Mouse (Mus musculus): Measurements from ENCODE around the gene Noc3l. TPM values are rescaled to one million over a fixed set of nuclear protein-coding genes. Genes with fewer than 3 reads are reported as not detected.
A peak's percentile ranks its signal among the peaks of the same experiment; 100 is the strongest.

The Noc3l gene
- total and polyA plus RNA-seq, 2 experiments from 2014 or later: 2.5 to 6.4 TPM

DNA sequence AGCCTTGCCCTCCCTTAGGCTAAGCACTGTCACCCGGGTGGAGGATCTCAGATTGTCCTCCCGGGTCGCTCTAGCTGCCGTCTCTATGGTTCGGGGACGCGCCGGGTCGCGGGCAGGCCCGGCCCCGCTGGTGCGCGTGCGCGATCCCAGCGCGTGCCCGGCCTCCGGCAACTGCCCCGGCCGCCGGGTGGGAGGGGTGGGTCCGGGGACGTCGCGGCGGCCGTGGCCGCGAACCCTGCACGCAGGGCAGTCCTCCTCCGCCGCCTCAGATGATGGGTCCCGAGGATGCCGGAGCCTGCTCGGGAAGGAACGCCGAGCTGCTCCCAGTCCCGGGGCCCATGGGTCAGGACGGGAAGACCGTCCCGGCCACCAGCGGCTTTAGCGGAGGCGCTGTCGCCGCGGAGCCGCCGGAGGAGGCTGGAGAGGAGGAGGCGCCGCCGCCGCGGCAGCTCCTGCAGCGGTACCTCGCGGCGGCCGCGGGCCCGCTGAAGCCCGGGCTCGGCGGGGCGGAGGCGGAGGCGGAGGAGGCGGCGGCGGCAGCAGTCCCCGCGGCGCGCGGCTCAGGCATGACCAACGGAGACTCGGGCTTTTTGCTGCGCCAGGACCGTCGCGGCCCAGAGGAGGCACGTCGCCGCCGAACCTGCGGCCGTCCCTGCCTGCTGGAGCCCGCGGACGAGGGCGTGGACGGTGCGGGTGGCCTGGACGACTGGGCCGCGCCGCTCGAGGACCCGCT, 17.6 kb upstream of the Noc3l start, which contains the start of gene Tbc1d12:
Gene Tbc1d12 (plus strand): TSS at position 142 of the 733 bp plus-strand sequence.
- DNase-seq (ENCODE audit: low spot score) (peak; percentile 96), ATAC-seq (peak; percentile 94)
- Histone ChIP-seq H3K4me1 (ENCODE audit: insufficient read depth, low read length) (peaks cover 5% of the 10 kb centered on the region; the same call in 1 of the 2 replicates), H3K9ac (replicated peaks; ENCODE audit: low read length) (peak within 1 kb of the TSS; percentile 91), H3K9me3 (ENCODE audit: low read length) (no peaks in the 10 kb centered on the region), H3K36me3 (ENCODE audit: insufficient read depth, low read length) (no peaks in the 10 kb centered on the region), H3K4me3 (ENCODE audit: low read length) (peak within 1 kb of the TSS; percentile 94), H3K27ac (peak within 1 kb of the TSS; percentile 95), H3K4me2 (ENCODE audit: low read depth, low read length) (peak within 1 kb of the TSS; percentile 62), H3K27me3 (ENCODE audit: insufficient read depth, low read length) (no peaks in the 10 kb centered on the region)
- no peak; the same call in 1 of the 2 replicates for TF ChIP-seq CTCF (IDR thresholded peaks at IDR 0.05; ENCODE audit: low read depth)
- WGBS: under 1% methylated on average over 76 of the region's 101 CpGs

DNA sequence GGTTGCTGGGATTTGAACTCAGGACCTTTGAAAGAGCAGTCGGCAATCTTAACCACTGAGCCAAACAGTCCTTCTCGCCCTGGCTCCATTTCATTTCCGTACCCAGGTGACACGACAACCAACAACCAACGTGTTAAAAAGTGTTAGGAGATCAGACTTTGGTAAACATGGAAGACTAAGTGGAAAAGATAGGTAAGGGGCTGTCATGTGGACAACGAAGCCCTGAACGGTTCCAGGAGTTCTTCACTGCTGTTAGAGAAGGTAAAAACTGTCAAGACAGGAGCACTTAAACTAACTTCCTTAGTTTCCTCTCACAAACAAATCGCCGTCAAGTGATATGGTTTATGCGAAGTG, 17.0 kb upstream of the Noc3l start:
- peaks cover 5% of the 10 kb centered on the region; the same call in 1 of the 2 replicates for H3K4me1 ChIP-seq (ENCODE audit: insufficient read depth, low read length)
- H3K27me3 ChIP-seq (ENCODE audit: insufficient read depth, low read length): no peaks in the 10 kb centered on the region
- WGBS: 20% methylated on average over 10 of the region's 10 CpGs
- no peak for DNase-seq (ENCODE audit: low spot score)
- peak overlapping the region; percentile 94 for H3K4me3 ChIP-seq (ENCODE audit: low read length)
- no peaks in the 10 kb centered on the region for H3K9me3 ChIP-seq (ENCODE audit: low read length)
- ATAC-seq: peak; percentile 30
- H3K36me3 ChIP-seq (ENCODE audit: insufficient read depth, low read length): no peaks in the 10 kb centered on the region
- H3K9ac ChIP-seq (replicated peaks; ENCODE audit: low read length): peak overlapping the region; percentile 91
- peak overlapping the region; percentile 62 for H3K4me2 ChIP-seq (ENCODE audit: low read depth, low read length)
- TF ChIP-seq CTCF (IDR thresholded peaks at IDR 0.05; ENCODE audit: low read depth): no peak
- H3K27ac ChIP-seq: peak overlapping the region; percentile 95

DNA sequence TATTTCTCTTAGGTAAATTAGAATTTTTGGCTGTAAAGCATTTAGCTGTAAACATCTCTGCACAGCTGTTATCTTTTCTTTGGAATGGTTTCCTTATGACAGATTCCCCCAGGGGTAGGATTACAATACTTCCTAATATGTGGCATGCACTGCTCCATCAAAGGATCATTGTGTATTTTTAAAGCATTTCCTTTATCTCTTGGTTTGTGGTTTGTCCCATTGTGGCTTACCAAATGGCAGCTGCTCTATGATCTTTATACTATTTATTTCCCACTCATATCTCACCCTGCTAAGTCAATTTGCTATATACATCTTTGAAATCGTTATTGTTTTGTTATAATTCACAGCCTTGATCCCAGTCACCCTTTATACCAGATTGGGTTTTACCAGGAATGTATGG, 14.2 kb upstream of the Noc3l start:
- Histone ChIP-seq H3K4me3 (ENCODE audit: low read length) (no peak overlapping the region), H3K4me1 (ENCODE audit: insufficient read depth, low read length) (no peaks in the 10 kb centered on the region), H3K27ac (no peak overlapping the region), H3K36me3 (ENCODE audit: insufficient read depth, low read length) (no peaks in the 10 kb centered on the region), H3K4me2 (ENCODE audit: low read depth, low read length) (no peak overlapping the region), H3K27me3 (ENCODE audit: insufficient read depth, low read length) (no peaks in the 10 kb centered on the region), H3K9me3 (ENCODE audit: low read length) (no peaks in the 10 kb centered on the region), H3K9ac (replicated peaks; ENCODE audit: low read length) (no peak overlapping the region)
- ATAC-seq: no peak
- DNase-seq (ENCODE audit: low spot score): no peak
- 76% methylated on average over 1 of the region's 1 CpGs for WGBS
- TF ChIP-seq CTCF (IDR thresholded peaks at IDR 0.05; ENCODE audit: low read depth): no peak

DNA sequence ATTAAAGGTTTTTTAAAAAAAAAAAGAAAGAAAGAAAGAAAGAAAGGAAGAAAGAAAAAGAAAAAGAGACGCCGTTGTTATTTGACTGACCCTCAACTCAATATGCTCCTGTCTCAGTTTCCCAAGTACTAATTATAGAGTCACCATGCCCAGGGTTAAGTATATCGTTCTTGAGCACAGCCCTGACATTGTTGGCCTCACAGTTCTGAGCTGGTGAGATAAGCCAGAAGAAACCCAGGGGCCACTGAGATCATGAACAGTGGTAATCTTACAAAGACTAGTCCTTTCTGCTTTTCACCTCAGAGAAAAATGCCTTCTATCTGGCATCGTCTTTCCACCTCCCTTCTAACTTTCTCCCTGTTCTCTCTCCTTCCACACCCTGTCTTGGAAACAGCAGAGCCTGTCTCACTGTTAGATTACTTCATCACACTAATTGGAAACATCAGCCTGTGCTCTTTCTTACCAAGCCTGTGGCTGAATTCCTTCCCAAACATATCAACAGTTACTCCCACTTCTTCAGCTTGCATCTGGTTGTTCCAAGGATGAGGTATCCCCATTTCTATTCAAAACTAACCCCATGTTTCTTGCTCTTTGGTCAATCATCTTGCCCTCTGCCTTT, 1.3 kb upstream of the Noc3l start:
- Histone ChIP-seq H3K27ac (no peak overlapping the region), H3K9ac (replicated peaks; ENCODE audit: low read length) (no peak overlapping the region), H3K4me2 (ENCODE audit: low read depth, low read length) (no peak overlapping the region), H3K9me3 (ENCODE audit: low read length) (no peaks in the 10 kb centered on the region), H3K36me3 (ENCODE audit: insufficient read depth, low read length) (no peaks in the 10 kb centered on the region; the same call in 1 of the 2 replicates), H3K27me3 (ENCODE audit: insufficient read depth, low read length) (no peaks in the 10 kb centered on the region), H3K4me1 (ENCODE audit: insufficient read depth, low read length) (no peaks in the 10 kb centered on the region), H3K4me3 (ENCODE audit: low read length) (no peak overlapping the region)
- no peak for TF ChIP-seq CTCF (IDR thresholded peaks at IDR 0.05; ENCODE audit: low read depth)
- 90% methylated on average over 4 of the region's 4 CpGs for WGBS
- ATAC-seq: no peak
- DNase-seq (ENCODE audit: low spot score): no peak

DNA sequence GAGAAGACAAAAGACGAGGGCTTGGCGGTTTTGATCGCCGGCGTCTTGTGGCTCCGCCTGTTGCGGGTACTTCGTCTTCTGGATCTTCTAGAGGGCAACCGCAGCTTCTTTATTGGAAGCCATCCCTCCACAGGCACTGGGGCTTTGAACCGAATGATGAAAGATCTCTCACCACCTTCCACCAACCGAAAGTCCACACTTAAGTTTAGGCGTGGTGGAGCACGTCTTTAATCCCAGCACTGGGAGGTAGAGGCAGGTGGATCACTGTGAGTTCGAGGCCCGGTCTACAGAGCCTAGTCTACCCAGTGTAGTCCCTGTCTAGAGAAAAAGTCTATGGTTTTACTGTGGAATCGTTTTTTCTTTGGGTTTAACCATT, 378 bp upstream of the Noc3l start:
- DNase-seq (ENCODE audit: low spot score) (no peak), ATAC-seq (peak; percentile 71)
- Histone ChIP-seq H3K9me3 (ENCODE audit: low read length) (no peaks in the 10 kb centered on the region), H3K4me2 (ENCODE audit: low read depth, low read length) (peak overlapping the region; percentile 76), H3K4me1 (ENCODE audit: insufficient read depth, low read length) (no peaks in the 10 kb centered on the region), H3K27me3 (ENCODE audit: insufficient read depth, low read length) (no peaks in the 10 kb centered on the region), H3K9ac (replicated peaks; ENCODE audit: low read length) (peak overlapping the region; percentile 60), H3K36me3 (ENCODE audit: insufficient read depth, low read length) (peaks cover 8% of the 10 kb centered on the region; the same call in 1 of the 2 replicates), H3K27ac (peak overlapping the region; percentile 65), H3K4me3 (ENCODE audit: low read length) (peak overlapping the region; percentile 86)
- TF ChIP-seq CTCF (IDR thresholded peaks at IDR 0.05; ENCODE audit: low read depth): no peak
- WGBS: 12% methylated on average over 16 of the region's 16 CpGs

DNA sequence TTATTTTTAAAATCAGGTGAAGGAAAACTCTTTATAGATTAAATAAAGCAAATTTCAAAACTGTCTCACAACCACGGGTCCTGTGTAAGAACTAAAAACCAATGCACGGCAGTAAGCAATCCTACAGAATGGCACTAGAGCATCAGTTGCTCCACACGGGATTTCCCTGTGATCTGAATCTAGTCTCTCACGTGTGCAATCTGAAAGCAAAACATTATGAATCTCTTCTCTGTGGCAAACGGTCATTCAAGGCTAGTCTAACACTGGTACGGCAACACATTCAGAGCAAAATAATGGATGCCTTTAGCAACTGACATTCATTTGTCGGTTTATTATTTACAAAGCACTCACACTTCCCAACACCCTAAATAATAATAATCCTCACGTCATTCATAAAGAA, 846 bp downstream of the Noc3l start:
- no peak for ATAC-seq
- Histone ChIP-seq H3K36me3 (ENCODE audit: insufficient read depth, low read length) (peaks cover 14% of the 10 kb centered on the region; the same call in 1 of the 2 replicates), H3K4me2 (ENCODE audit: low read depth, low read length) (peak overlapping the region; percentile 76), H3K4me3 (ENCODE audit: low read length) (peak overlapping the region; percentile 86), H3K27me3 (ENCODE audit: insufficient read depth, low read length) (no peaks in the 10 kb centered on the region), H3K9ac (replicated peaks; ENCODE audit: low read length) (peak overlapping the region; percentile 60), H3K4me1 (ENCODE audit: insufficient read depth, low read length) (no peaks in the 10 kb centered on the region), H3K27ac (no peak overlapping the region), H3K9me3 (ENCODE audit: low read length) (no peaks in the 10 kb centered on the region)
- 39% methylated on average over 8 of the region's 8 CpGs for WGBS
- no peak for DNase-seq (ENCODE audit: low spot score)
- TF ChIP-seq CTCF (IDR thresholded peaks at IDR 0.05; ENCODE audit: low read depth): no peak

DNA sequence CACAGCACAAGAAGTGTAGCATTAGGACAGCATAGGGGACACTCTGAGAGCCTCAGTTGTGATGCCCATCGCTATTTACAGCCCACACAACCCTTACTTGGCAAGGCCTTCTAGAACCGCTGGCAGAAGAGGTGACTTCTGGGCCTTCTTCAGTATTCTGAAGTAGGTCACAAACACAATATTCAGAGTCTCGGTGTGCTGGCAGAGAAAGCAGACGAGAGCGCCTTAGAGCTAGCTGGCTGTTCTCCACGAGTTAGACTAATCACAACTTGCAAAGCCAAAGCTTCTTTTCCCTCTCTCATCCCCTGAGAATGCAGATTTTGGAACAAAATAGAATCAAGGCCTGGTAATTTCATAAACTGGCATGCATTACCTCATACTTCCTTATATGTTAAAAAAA, 20.2 kb downstream of the Noc3l start:
- H3K36me3 ChIP-seq (ENCODE audit: insufficient read depth, low read length): peaks cover 46% of the 10 kb centered on the region

More for the DNA sequence above, 20.2 kb downstream of the Noc3l start:
- peak; percentile 35 for DNase-seq (ENCODE audit: low spot score)
- no peak for ATAC-seq
- H3K9me3 ChIP-seq (ENCODE audit: low read length): no peaks in the 10 kb centered on the region
- no peak overlapping the region for H3K4me2 ChIP-seq (ENCODE audit: low read depth, low read length)
- TF ChIP-seq CTCF (IDR thresholded peaks at IDR 0.05; ENCODE audit: low read depth): no peak
- no peaks in the 10 kb centered on the region for H3K4me1 ChIP-seq (ENCODE audit: insufficient read depth, low read length)
- WGBS: 71% methylated on average over 6 of the region's 6 CpGs
- no peak overlapping the region for H3K27ac ChIP-seq
- no peak overlapping the region for H3K4me3 ChIP-seq (ENCODE audit: low read length)
- no peak overlapping the region for H3K9ac ChIP-seq (replicated peaks; ENCODE audit: low read length)
- no peaks in the 10 kb centered on the region for H3K27me3 ChIP-seq (ENCODE audit: insufficient read depth, low read length)

All from hindbrain, postnatal 0 days (tissue).